Mouse (Mus musculus) limb, embryonic 15.5 days (tissue): ENCODE results near the gene Amy2a3. TPM values are rescaled to one million over a fixed set of nuclear protein-coding genes. Genes with fewer than 3 reads are reported as not detected.
"Not testable (repeated sequence)": the region's sequence is repeated elsewhere in the genome, so short reads cannot be mapped to it uniquely, and the experiment has no call there.

Source experiments
- ATAC-seq: fragments of 200-750 bp; cut with Nextera tagmentation; 2 replicates; pipeline ENCODE4 v1.8.0; 2017; ENCODE audit warnings: low read depth, moderate TSS enrichment; ENCODE audit not compliant: insufficient number of reproducible peaks, low FRiP score, low TSS enrichment
- H3K27ac ChIP-seq: fragments of 300-500 bp; sonication (generic); 2 replicates; pipeline ENCODE4 v1.5.1; 2015; ENCODE audit warnings: moderate library complexity, mild to moderate bottlenecking, inconsistent platforms
- H3K27me3 ChIP-seq: fragments of 300-500 bp; sonication (generic); 2 replicates; pipeline ENCODE4 v1.6.1; 2015; ENCODE audit warnings: inconsistent platforms
- H3K36me3 ChIP-seq: fragments of 300-500 bp; sonication (generic); 2 replicates; pipeline ENCODE4 v1.6.1; 2015; ENCODE audit warnings: inconsistent platforms
- H3K4me1 ChIP-seq: fragments of 300-500 bp; sonication (generic); 2 replicates; pipeline ENCODE4 v1.6.1; 2015; ENCODE audit warnings: inconsistent platforms
- H3K4me2 ChIP-seq: fragments of 300-500 bp; sonication (generic); 2 replicates; pipeline ENCODE4 v1.6.1; 2015; ENCODE audit warnings: mild to moderate bottlenecking, inconsistent platforms
- H3K4me3 ChIP-seq: fragments of 300-500 bp; sonication (generic); 2 replicates; pipeline ENCODE4 v1.5.1; 2015; ENCODE audit warnings: mild to moderate bottlenecking, inconsistent platforms
- H3K9ac ChIP-seq: fragments of 300-500 bp; sonication (generic); 2 replicates; pipeline ENCODE4 v1.6.1; 2015; ENCODE audit warnings: inconsistent platforms
- H3K9me3 ChIP-seq: fragments of 300-500 bp; sonication (generic); 2 replicates; pipeline ENCODE4 v1.6.1; 2016; ENCODE audit warnings: inconsistent platforms
- WGBS: fragments of 180-500 bp; shearing (Covaris S2); methylation state at CpG from one replicate; pipeline ENCODE4 v1.1.7; 2015; 5-methylcytosine and 5-hydroxymethylcytosine counted together
- polyA plus RNA-seq: library from polyadenylated mRNA; unstranded; fragments of >200 nt; fragmentation: Nextera tagmentation; extraction: Ambion mirVana; gene quantifications from 2 replicates; pipeline ENCODE4 v1.2.1, GENCODE M21; 2015

Amy2a3 gene
- 0.49 and 0.67 TPM in 2 replicates for polyA plus RNA-seq

- no CpG with 5 or more reads among the region's 4 CpGs for WGBS
- ATAC-seq, H3K36me3 ChIP-seq: not testable (repeated sequence)
Measured at GRCm38 (mm10) chr3:113323952-113324351, at the start of gene Amy2a3. Gene Amy2a3, minus strand, starts transcription at chr3:113324052.

GRCm38 (mm10) chr3:113356558-113356957 lies 32.7 kb upstream of the Amy2a3 start, which contains the start of gene Amy2a2:
Gene Amy2a2, minus strand, starts transcription at chr3:113356658.
- H3K36me3 ChIP-seq, H3K27ac ChIP-seq, H3K9me3 ChIP-seq, H3K27me3 ChIP-seq, H3K4me3 ChIP-seq, ATAC-seq, H3K4me1 ChIP-seq, H3K4me2 ChIP-seq, H3K9ac ChIP-seq: not testable (repeated sequence)
- no CpG with 5 or more reads among the region's 4 CpGs for WGBS

More at GRCm38 (mm10) chr3:113323952-113324351, at the start of gene Amy2a3:
- H3K4me2 ChIP-seq, H3K4me3 ChIP-seq, H3K27me3 ChIP-seq, H3K9me3 ChIP-seq, H3K4me1 ChIP-seq, H3K9ac ChIP-seq, H3K27ac ChIP-seq: not testable (repeated sequence)

GRCm38 (mm10) chr3:113345484-113345883 lies 21.6 kb upstream of the Amy2a3 start:
- H3K9ac ChIP-seq, H3K4me2 ChIP-seq, H3K36me3 ChIP-seq, H3K4me1 ChIP-seq, H3K9me3 ChIP-seq, H3K4me3 ChIP-seq, ATAC-seq, H3K27ac ChIP-seq, H3K27me3 ChIP-seq: not testable (repeated sequence)

- not testable (repeated sequence) for H3K27ac ChIP-seq, H3K9ac ChIP-seq, H3K4me3 ChIP-seq, H3K4me1 ChIP-seq, H3K9me3 ChIP-seq, H3K4me2 ChIP-seq, H3K36me3 ChIP-seq, H3K27me3 ChIP-seq, ATAC-seq
- no CpG with 5 or more reads among the region's 3 CpGs for WGBS
Measured at GRCm38 (mm10) chr3:113312937-113313336, 10.9 kb downstream of the Amy2a3 start.

GRCm38 (mm10) chr3:113291349-113291748 lies 32.5 kb downstream of the Amy2a3 start, which contains the start of gene Amy2a4:
Gene Amy2a4, minus strand, starts transcription at chr3:113291449.
- not testable (repeated sequence) for H3K4me3 ChIP-seq, H3K4me1 ChIP-seq, H3K36me3 ChIP-seq, H3K4me2 ChIP-seq, H3K27ac ChIP-seq, H3K9ac ChIP-seq, H3K9me3 ChIP-seq, ATAC-seq, H3K27me3 ChIP-seq
- no CpG with 5 or more reads among the region's 4 CpGs for WGBS

GRCm38 (mm10) chr3:113280285-113280684 lies 43.6 kb downstream of the Amy2a3 start:
- ATAC-seq, H3K4me2 ChIP-seq, H3K4me3 ChIP-seq, H3K36me3 ChIP-seq, H3K9me3 ChIP-seq, H3K4me1 ChIP-seq, H3K27ac ChIP-seq, H3K9ac ChIP-seq, H3K27me3 ChIP-seq: not testable (repeated sequence)

GRCm38 (mm10) chr3:113279586-113279985 lies 44.3 kb downstream of the Amy2a3 start:
- not testable (repeated sequence) for H3K9me3 ChIP-seq, H3K9ac ChIP-seq, H3K27ac ChIP-seq, H3K4me2 ChIP-seq, H3K4me3 ChIP-seq, H3K27me3 ChIP-seq, H3K4me1 ChIP-seq, ATAC-seq, H3K36me3 ChIP-seq

Other genes with a start within 250 kb of the Amy2a3 start
- gene Amy2a5, start 65.2 kb downstream of the Amy2a3 start, polyA plus RNA-seq = not detected in 2 replicates
- gene Amy2a4, start 32.6 kb downstream of the Amy2a3 start, polyA plus RNA-seq = 0.49 and 0.67 TPM in 2 replicates
- 0.49 and 0.67 TPM in 2 replicates for gene Amy2a2, start 32.6 kb upstream of the Amy2a3 start, polyA plus RNA-seq
- gene Amy2a1, start 208.4 kb upstream of the Amy2a3 start, polyA plus RNA-seq = 1.2 TPM in 1 of 2 replicates, not detected in the other